Mouse (Mus musculus) liver, postnatal 0 days (tissue): ENCODE measurements at regions not wholly inside any gene's neighbourhood (a gene's known extent, or its start where the extent isn't known, plus 50 kb on each side); places are given as distances from the start of the nearest gene placed in this dataset.

Experiments
- CTCF ChIP-seq: sonication (generic); IDR thresholded peaks from 2 replicates; pipeline ENCODE4 v1.5.1; 2016; ENCODE audit warnings: antibody characterized with exemption, low read depth
- EP300 ChIP-seq: IDR thresholded peaks from 2 replicates; pipeline ENCODE4 v1.6.1; 2016; ENCODE audit warnings: antibody characterized with exemption, low read depth, mild to moderate bottlenecking

DNA sequence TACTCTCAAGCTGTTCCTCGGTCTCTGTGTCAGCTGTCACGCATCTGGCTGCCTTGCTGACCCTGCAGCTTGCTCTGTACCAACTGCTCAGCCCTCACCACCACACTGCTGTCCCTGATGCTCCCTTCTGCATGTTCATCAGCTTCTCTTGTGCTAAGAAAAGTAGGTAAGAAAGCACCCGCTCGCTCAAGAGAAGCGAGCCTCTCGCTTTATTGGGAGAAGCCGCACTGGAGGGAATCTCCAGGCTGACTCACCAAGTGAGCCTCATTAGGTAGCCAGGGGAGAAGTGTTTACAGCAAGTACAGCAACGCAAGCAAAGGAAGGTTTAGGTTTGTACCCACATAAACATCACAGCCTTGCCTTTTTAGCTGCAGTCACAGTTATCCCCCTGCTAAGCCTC is 97.7 kb upstream of the F13a1 start:
- TF ChIP-seq CTCF (no peak), EP300 (no peak)
